Mouse (Mus musculus): ENCODE data around the gene Scd4.
"Not testable (repeated sequence)": the region's sequence is repeated elsewhere in the genome, so short reads cannot be mapped to it uniquely, and the experiment has no call there.

The Scd4 gene

DNA sequence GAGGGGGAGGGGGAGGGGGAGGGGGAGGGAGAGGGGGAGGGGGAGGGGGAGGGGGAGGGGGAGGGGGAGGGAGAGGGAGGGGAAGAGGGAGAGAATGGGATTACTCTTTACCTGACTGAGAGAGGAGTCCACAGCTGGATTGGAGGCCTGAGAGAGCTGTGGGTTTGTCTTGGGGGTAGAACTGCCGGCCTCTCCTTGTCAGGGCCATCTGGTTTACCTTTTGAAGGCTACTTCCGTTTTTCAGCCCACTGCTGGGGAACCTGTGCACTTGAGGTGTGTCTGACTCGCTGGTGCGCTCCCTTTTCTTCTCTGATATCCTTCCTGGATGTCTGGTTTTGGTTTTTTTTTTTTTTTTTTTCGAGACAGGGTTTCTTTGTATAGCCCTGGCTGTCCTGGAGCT is 15.5 kb upstream of the Scd4 start:
- DNase-seq (ENCODE audit: low spot score), result no peak

DNA sequence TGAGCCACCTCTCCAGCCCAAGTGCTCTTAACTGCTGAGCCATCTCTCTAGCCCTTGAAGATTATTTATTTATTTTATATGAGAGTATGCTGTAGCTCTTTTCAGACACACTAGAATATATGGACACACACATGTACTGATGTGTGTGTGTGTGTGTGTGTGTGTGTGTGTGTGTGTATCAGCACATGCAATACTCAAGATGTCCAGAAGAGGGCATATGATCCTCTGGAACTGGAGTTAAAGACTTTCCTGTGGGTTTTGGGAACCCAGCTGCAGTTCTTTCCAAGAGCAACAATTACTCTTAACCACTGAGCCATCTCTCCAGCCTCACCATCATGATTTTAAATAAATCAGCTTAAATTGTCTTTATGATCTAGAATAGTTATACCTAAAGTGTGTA is 14.3 kb upstream of the Scd4 start:
- no peak for DNase-seq (ENCODE audit: low spot score)

DNA sequence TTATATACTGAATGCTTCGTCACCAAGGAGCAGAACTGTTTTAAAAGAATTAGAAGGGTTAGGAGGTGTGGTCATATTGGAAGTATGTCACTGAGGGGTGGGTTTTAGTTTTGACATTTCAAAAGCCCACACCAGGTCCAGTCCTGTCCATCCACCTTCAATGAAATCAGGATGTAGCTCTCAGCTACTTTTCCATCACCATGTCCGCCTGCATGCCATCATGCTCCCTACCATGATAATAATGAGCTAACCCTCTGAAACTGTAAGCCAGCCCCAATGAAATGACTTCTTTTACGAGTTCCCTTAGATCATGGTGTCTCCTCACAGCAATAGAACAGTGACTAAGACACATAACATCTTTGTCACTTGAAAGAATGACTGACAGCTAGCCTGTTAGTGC is 12.6 kb upstream of the Scd4 start:
- no peak for DNase-seq (ENCODE audit: low spot score)

DNA sequence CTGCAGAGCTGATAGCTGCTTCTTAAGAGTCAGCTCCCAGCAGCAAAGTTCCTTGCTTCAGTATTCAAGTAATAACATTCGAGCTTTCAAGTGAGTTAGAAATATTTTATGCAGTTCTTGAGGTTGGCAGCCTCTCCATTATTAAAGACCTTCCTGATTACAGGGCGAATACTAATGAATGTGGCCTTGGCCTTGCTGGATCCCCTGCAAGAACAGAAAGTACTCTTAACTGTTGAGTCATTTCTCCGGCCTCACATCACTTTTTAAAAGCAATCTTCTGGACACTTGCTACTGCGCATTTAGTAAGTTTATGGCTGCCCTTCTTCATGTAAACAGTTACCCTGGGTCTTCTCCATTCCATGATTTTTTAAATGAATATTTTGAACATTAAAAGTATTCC is 11.7 kb upstream of the Scd4 start:
- DNase-seq (ENCODE audit: low spot score), result no peak

DNA sequence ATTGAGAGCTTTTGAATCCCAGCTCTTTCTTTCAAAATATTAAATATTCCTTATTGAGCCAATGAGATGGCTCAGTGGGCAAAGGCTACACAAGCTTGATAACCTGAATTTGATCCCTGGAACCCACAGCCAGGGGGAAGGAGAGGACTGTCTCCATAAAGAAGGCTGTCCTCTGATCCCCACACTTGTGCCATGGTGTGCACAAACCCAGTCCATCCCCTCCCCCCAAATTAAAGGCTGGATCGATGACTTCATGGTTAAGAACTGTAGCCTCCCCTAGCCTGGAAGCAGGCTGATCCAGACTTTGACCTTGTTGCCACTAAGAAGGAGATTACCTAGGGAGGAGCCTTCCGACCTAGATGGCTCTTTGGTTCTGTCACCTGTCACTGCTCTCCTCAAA is 11.3 kb upstream of the Scd4 start:
- no peak for DNase-seq (ENCODE audit: low spot score)

DNA sequence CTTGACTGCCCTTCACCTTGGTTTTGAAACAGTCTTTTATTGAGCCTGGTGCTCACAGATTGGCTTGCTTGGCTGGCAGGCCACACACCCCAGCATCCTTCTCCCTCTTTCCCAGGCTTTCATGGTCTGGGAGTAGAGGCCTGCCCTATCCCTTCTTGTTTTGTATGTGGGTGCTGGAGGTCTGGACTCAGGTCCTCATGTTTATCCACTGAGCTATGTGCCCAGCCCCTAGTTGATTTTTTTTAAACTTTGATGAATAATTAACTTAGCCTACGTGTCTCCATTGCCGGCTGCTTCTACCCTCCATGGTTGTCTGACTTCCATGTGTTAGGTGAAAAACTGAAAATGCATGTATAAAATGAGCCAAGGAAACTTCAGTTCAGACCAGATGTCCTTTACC is 3.3 kb upstream of the Scd4 start:
- no peak for DNase-seq (ENCODE audit: low spot score)

DNA sequence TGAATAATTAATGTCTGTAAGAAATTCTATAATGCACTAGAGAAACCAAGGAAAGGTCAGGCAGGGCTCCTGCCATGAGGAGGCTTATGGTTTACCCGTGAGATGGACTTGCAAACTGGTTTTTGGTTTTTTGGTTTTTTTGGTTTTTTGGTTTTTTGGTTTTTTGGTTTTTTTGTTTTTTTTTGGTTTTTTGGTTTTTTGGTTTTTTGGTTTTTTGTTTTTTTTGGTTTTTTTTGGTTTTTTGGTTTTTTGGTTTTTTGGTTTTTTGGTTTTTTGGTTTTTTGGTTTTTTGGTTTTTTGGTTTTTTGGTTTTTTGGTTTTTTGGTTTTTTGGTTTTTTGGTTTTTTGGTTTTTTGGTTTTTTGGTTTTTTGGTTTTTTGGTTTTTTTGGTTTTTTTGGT is 1.8 kb upstream of the Scd4 start:
- DNase-seq (ENCODE audit: low spot score), result not testable (repeated sequence)

DNA sequence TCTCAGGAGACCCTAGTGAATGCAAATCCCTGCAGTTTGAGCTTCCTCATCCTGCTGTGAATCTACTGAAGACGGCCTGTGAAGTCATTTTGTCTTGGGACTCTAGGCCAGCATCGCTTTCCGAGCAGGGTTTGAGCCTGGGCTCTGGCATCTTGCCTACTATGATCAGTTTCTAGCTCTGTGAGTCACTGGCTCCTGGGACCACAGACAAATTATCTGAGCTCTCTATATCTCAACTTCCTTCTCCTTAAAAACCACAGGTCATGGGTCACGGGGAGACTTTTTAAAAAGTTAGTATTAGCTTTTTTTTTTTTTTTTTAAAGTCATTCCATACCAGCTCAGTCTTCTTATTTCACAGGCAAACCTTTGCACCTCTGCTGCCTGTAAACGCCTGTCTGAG is 981 bp upstream of the Scd4 start:
- DNase-seq (ENCODE audit: low spot score), result no peak

DNA sequence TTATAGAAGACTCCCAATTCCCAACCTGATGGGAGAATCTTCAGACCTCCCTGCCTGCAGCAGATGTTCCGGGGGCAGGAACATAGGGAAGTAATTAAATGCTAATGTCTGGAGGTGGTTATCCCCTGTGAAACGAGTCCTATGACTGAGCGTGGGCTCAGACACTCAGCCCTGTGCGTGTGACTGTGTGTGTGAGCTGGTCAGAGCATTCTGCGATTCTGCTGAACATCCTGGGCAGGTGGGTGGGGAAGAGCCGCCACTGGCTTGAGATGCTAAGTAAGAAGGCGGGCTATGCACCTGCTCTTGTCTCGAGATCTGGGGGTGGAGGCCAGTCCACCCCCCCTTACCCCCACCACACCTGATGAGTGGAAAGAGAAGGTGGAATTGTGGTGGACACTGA is 566 bp upstream of the Scd4 start:
- DNase-seq (ENCODE audit: low spot score), result no peak

DNA sequence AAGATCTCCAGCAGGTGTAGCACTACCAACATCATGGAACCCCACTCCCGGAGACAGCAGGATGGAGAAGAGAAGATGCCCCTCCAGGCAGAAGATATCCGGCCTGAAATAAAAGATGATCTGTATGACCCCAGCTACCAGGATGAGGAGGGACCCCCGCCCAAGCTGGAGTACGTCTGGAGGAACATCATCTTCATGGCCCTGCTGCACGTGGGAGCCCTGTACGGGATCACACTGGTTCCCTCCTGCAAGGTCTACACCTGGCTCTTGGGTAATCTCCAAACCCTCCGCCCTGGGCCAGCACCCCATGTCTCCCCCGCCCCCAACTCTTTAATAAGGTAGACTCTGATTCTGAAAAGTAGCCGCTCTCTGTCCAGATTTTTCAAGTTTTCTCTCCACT is 1.1 kb downstream of the Scd4 start:
- DNase-seq (ENCODE audit: low spot score), result no peak

DNA sequence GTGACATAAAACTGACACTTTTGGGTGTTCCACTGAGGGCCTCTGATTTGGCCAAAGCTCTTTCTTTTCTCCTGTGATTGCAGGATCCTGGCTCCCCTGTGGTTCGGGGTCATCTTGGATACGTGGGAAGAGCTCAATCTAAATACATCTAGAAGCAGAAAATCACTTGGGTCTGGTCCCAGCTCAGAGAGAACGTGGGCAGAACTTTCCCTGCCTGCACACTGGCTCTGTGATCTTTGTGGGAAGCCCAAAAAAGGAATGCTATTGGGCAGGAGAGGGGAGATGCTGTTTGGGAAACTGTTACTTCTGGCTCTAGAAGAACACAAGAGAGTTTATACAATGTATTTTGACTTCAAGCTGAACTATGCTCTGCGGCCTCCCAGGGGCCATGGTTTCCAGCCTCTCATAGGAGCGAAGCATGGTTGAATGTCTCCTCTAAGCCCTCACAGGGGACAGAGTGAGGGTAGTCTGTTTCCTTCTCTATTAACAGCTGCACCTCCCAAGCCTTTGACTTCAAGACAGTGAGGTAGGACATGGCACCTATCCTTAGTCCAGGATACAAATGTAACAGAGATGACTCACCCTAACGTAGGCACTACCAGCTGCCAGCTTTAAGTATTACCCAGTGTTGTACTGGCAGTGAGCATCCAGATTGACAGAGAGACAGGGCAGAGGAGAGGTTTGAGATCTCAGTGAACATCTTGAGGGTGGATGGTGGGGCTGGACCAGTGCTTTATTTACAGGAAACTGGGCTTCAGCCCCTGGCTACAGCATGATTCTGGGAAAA is 3.2 kb downstream of the Scd4 start:
- DNase-seq (ENCODE audit: low spot score), result no peak

DNA sequence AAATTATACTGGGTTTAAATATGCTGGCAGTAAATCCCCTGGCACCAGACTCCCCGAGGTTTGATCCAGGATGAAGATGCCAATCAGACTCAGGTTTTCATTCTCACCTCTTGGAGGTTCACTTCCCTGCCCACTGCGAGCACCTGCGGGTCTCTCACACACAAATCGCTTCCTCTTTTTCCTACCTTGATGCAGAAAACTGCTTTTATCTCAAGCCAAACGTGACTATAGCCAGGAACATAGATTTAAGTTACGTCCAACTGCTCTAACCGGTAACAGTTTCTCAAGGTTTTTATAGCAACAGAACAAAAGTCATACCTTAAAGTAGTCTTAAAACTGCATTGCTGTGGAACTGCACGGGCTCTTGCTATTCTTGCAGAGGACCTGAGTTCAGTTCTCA is 16.8 kb downstream of the Scd4 start:
- no peak for DNase-seq (ENCODE audit: low spot score)

DNA sequence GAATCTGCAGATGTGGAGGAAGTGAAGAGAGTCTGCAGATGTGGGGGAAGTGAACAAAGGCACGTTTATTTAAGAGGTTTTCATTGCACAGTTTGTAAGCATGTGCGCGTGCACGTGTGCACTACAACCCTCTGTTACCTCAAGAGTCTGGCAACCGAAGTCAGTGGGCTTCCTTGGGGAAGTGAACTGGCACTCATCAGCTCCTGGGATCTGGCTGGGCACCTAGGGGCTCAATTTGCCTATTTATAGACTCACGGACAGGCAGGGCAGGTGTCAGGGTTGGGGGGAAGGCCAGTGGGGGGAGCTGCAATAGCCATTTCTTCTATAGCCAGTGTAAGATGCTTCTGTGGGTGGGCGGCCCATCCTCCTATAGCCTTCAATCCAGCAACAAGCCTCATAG is 18.9 kb downstream of the Scd4 start:
- DNase-seq (ENCODE audit: low spot score), result no peak

DNA sequence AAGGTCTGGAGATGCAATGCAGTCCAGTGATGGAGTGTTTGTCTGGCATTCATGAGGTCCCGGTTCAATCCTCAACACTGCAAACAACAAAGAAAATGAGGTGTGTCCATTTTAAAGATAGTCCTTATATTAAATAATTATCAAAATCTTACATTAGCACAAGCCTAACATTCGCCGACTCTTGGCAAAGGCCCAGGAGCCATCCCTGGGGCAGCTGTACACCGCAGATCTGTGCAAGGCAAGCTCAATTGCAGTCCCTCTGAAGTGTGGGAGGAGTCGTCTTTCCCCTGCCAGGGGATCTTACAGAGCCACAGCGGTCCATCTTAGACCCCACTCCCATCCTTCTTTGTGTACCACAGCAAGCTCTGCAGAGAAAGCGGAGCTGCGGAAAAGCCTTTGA is 25.8 kb downstream of the Scd4 start:
- peak; percentile 15 for DNase-seq (ENCODE audit: low spot score)

DNA sequence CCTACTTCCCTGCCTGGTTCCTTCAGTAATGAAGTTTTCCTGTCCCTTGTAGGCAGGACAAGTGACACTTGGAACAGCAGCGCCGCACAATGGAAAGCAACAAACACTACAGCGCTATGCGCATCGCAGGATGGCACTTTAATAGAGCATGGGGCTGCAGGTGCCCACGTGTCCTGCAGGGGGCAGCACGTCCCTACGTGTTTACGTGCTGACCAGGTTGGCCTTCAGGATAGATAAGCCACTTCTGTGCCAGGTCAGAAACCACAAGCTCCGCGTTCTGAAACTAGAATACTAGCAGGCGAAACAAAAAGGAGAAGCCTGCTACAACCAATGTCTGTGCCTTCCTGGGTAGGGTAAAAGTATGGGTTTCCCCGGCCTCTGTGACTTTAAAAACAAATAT is 30.6 kb downstream of the Scd4 start:
- DNase-seq (ENCODE audit: low spot score), result peak; percentile 72

DNA sequence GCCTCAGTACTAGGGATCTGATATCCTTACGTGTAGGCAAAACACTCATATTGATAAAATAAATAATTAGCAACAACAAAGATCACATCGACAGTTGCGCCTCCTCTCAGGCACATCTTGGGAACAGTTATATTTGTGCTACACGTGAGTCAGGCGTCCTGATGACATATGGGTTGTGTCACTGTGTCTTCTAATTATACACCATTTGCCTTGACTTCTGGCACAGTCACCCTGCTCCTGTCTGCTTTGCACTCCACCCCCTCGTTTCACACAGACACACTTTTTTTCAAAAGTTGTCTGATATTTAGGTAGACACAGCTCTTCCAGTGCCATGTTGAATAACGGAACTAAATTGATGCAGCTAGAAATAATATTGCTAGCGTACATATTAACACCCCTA is 31.1 kb downstream of the Scd4 start:
- no peak for DNase-seq (ENCODE audit: low spot score)

DNA sequence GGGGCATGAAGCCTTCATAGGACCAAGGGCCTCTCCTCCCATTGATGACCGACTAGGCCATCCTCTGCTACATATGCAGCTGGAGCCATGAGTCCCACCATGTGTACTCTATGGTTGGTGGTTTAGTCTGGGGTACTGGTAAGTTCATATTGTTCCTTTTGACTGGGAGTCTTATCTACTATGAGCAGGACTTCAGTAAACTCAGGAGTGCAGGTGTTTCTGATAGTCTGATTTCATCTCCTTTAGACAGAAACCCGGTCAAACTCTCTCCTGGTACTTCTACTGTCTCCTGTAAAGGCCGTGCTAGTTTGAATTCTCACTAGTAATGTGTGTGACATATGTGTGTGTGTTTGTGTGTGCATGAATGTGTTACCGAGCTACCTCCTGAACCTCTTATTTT is 32.8 kb downstream of the Scd4 start:
- no peak for DNase-seq (ENCODE audit: low spot score)

DNA sequence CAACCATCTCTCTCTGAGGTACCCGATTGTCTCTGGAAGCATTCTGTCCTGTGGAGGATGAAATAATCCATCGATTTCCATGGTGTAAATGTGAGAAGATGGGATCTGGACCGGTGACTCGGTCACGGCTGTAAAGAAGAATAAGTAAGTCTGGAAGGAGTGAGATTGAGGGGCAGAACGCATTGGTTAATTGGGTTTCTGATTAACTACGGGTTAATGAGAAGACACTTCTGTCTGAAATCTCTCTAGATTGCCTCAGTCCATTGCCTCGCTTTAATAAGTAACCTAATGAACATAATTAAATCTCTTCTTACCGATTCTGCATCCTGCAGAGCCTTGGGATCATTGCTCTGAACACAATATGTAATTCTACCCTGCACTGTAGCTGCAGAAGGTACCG is 34.2 kb downstream of the Scd4 start:
- not testable (repeated sequence) for DNase-seq (ENCODE audit: low spot score)

DNA sequence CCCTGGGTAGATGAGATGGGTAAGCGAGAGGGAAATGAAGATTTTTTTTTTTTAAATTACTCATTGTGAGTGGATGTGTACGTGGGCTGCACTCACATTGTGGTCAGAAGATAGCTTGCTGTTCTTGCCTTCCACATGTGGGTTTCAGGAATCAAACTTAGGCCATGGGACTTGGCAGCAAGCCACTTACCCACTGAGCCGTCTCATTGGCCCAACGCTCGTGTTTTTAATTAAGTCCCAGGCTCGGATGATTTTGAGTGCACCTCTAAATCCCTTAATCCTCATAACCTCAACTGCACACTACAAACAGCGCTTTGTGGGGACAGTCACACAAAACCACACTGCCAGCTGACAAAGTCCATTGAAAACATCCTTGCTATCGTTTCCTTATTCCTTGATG is 36.5 kb downstream of the Scd4 start:
- DNase-seq (ENCODE audit: low spot score), result no peak

DNA sequence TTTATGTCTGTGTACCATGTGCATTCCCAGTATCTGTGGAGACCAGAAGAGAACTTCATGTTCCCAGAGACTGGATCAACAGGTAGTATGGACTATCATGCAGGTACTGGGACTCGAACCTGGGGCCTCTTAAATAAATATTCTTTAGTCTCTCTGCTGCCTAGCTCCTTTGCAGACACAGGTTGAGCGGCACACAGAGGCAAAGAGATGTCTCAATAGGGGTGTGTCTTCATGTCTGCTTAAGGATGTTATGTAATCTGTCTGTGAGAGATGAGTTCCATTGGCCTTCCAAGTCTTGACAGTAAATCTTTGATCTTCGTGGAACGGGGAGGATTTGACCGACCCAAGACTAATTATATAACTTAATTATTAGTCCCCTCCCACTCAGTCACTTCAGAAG is 37.3 kb downstream of the Scd4 start:
- no peak for DNase-seq (ENCODE audit: low spot score)

DNA sequence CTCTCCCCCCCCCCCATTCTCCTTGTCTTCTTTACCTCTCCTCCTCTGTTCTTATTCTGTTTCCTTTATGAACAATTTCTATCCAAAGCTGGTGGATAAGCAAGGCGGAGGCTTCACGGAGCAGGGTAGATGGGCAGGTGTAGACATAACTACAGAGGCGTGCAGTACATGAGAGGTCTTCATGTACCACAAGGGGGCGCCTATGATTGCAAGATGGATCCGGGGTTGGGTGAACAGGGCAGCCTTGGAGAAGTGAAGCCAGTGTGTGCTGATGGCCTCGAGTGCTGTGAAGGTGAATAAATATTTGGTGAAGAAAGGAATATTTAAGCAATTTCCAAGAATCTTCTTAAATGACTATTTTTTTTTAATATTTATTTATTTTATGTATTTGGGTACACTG is 40.1 kb downstream of the Scd4 start:
- DNase-seq (ENCODE audit: low spot score), result peak; percentile 60

DNA sequence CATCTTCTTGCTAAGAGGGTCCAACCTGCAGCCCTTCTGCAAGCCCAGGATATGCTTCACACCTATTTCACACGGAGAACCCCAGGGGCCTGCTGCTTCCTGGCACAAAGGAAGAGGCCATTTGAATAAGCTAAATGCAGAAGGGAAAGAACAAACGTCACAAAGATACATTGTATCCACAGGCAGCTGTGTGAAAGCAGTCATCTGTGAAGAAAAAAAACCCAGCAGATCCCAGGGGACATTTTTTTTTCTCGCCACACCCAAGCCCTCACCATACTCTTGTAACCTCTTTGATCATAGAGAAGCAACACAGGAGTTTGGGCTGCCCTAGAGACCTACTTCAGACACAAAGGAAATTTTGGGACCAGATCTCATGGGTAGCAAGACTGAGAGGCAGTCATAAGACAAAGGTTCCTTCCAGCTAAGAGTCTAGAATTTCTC is 43.6 kb downstream of the Scd4 start:
- DNase-seq (ENCODE audit: low spot score), result no peak

DNA sequence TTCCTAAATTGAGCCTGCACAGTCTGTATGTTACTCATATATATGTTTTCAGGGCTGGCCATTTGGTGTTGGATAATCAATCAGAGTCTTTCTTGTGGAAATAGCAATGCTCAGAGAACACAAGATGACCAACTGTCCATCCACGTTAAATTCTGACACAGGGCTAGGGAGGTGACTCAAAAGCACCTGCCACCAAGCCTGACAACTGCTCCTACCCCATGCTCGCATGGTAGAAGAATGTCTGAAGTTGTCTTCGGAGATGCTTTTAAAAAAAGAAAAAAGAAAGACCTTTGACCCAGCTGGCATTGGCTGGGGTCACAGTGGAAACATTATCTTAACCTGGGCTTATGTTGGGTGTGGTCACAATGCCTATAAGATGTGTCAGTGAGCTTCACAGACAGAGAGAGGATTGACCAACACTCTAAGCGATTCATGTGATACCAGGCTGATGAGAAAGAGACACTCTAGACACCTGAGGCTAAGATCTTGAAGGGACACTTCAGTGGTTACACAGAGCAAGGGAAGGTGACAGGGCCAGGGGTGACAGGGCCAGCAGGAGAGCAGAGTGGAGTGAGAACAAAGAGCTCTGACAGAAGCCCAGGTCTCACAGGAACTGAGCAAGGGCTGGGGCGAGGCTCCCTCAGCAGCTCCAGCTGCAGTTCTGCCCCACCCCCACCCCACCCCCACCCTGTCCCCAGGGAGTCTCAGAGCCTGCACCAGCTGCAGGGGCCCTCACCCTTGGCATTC is 44.9 kb downstream of the Scd4 start:
- DNase-seq (ENCODE audit: low spot score), result no peak

DNA sequence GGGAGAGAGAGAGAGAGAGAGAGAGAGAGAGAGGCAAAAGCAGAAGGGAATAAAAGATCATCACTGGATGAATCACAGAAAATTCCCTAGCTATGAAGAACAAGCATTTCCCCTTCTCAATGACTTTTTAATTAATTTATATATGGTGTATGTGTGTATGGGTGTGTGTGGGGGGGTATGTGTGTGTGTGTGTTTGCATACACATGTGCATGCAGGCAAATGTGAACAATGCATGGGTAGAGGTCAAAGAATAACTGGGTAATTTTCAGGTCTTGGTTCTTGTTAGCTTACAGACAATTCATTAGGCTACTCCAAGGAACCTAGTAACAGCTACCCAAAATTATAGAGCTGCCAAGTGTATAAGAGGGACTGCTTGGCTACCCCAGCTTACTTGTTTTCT is 46.2 kb downstream of the Scd4 start:
- no peak for DNase-seq (ENCODE audit: low spot score)

Measured in ovary, postnatal 36 days (tissue).